Mouse (Mus musculus) forebrain, embryonic 15.5 days (tissue): ENCODE measurements at regions not wholly inside any gene's neighbourhood (a gene's known extent, or its start where the extent isn't known, plus 50 kb on each side); places are given as distances from the start of the nearest gene placed in this dataset.

Experiments used
- ATAC-seq: fragments of 200-750 bp; cut with Nextera tagmentation; replicated peaks from 2 replicates; pipeline ENCODE4 v1.8.0; 2017; ENCODE audit warnings: mild to moderate bottlenecking, moderate TSS enrichment, moderate library complexity
- H3K27ac ChIP-seq: fragments of 300-500 bp; sonication (generic); replicated peaks from 2 replicates; pipeline ENCODE4 v1.5.1; 2015; ENCODE audit warnings: mild to moderate bottlenecking, inconsistent platforms
- H3K27me3 ChIP-seq: fragments of 300-500 bp; sonication (generic); 2 replicates; pipeline ENCODE4 v1.6.1; 2015; ENCODE audit warnings: inconsistent platforms
- H3K36me3 ChIP-seq: fragments of 300-500 bp; sonication (generic); 2 replicates; pipeline ENCODE4 v1.6.1; 2015; ENCODE audit warnings: mild to moderate bottlenecking, inconsistent platforms
- H3K4me1 ChIP-seq: fragments of 300-500 bp; sonication (generic); 2 replicates; pipeline ENCODE4 v1.6.1; 2015; ENCODE audit warnings: inconsistent platforms
- H3K4me2 ChIP-seq: fragments of 300-500 bp; sonication (generic); replicated peaks from 2 replicates; pipeline ENCODE4 v1.6.1; 2015; ENCODE audit warnings: mild to moderate bottlenecking, inconsistent platforms
- H3K4me3 ChIP-seq: fragments of 300-500 bp; sonication (generic); 2 replicates; pipeline ENCODE4 v1.5.1; 2015; ENCODE audit warnings: mild to moderate bottlenecking, inconsistent platforms
- H3K9ac ChIP-seq: fragments of 300-500 bp; sonication (generic); replicated peaks from 2 replicates; pipeline ENCODE4 v1.6.1; 2015; ENCODE audit warnings: mild to moderate bottlenecking, inconsistent platforms
- H3K9me3 ChIP-seq: fragments of 300-500 bp; sonication (generic); 2 replicates; pipeline ENCODE4 v1.6.1; 2016; ENCODE audit warnings: inconsistent platforms
- WGBS: fragments of 180-500 bp; shearing (Covaris S2); methylation state at CpG from one replicate; pipeline ENCODE4 v1.1.7; 2015; ENCODE audit warnings: mixed read lengths; 5-methylcytosine and 5-hydroxymethylcytosine counted together

DNA sequence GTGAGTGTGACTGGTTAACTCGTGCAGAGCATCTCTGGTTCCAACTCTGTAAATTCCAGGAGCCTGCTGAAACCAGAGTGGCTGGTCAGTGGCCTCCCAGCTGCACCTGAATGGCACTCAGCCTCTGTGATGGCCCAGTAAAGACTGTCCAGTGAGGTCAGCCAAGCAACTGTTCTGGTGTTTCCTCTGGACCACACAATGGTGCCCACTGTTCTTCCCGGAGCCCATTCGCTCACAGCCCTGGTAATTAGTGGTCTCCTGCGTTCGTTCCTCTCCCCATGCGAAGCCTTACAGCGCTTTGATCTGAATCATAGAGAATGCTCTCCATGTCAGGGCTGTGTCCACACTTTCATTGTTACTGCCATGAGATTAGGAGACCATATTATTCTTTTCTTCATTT, 75.5 kb downstream of the Enkur start:
- WGBS: 26% methylated on average over 7 of the region's 7 CpGs
- Histone ChIP-seq H3K4me1 (no peaks in the 10 kb centered on the region), H3K27ac (no peak overlapping the region), H3K9me3 (no peaks in the 10 kb centered on the region), H3K9ac (no peak overlapping the region), H3K27me3 (no peaks in the 10 kb centered on the region), H3K4me3 (no peak overlapping the region), H3K4me2 (no peak overlapping the region), H3K36me3 (no peaks in the 10 kb centered on the region)
- ATAC-seq: no peak

DNA sequence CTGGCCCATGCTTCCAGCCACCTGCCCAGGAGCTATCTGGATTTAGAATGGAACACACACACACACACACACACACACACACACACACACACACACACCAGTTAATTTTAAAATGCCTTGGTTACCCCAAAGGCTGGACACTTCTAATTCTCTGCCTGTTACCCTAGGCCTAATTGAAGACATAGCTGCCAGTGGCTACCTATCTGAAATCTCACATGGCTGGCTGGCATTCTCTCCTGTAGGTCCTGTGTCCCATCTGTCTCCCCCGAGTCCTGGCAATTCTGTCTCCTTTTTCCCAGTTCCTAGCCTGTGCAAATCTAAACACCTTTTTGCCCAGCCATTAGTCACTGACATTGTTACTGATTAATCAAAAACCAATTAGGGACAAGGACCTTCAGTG, 78.6 kb downstream of the Enkur start:
- ATAC-seq: no peak
- Histone ChIP-seq H3K4me1 (no peaks in the 10 kb centered on the region), H3K4me2 (no peak overlapping the region), H3K9me3 (no peaks in the 10 kb centered on the region), H3K27me3 (no peaks in the 10 kb centered on the region), H3K36me3 (no peaks in the 10 kb centered on the region), H3K4me3 (no peak overlapping the region), H3K9ac (no peak overlapping the region), H3K27ac (no peak overlapping the region)
- WGBS: 72% methylated on average over 1 of the region's 1 CpGs

DNA sequence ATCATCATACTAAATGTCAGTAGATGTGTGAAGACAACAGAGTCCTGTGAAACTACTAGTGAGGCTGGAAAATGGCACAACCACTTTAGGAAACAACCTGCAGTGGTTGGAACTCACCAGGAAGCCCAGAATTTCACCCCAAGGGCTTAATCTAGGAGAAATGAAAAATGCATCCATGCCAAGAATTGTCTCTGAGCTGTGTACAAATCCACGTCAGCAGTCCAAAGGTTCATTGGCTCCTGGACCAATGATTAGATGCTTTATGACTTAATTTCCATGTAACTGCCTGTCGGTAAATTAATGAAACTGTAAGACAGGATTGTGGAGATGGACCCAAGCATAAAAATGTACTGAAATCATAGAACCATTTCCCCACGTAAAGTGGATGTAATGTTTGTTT, 82.7 kb downstream of the Enkur start:
- Histone ChIP-seq H3K4me1 (no peaks in the 10 kb centered on the region), H3K9ac (no peak overlapping the region), H3K4me3 (no peak overlapping the region), H3K9me3 (no peaks in the 10 kb centered on the region), H3K27ac (no peak overlapping the region), H3K27me3 (no peaks in the 10 kb centered on the region), H3K4me2 (no peak overlapping the region), H3K36me3 (no peaks in the 10 kb centered on the region)
- no peak for ATAC-seq
- 81% methylated on average over 3 of the region's 3 CpGs for WGBS

DNA sequence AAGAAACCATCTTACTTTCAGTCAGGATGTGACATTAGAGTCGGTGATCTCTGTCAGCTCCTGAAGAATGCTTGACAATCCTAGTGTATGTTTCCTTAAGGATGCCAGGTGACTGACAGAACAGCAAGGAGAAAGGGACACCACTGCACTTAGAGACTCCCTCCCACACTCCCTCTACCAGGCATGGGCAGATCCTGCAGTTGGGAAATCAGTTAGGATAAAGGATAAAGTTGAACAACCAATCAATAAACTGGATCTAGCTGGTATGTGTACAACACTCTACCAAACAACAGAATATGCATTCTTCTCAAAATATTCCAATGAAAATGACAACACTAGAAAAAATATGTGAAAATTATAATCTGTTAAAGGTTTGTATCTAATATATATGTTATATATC, 83.5 kb downstream of the Enkur start:
- no peak for ATAC-seq
- H3K4me1 ChIP-seq: no peaks in the 10 kb centered on the region
- H3K9ac ChIP-seq: no peak overlapping the region
- H3K4me3 ChIP-seq: no peak overlapping the region
- H3K27me3 ChIP-seq: no peaks in the 10 kb centered on the region
- no peak overlapping the region for H3K27ac ChIP-seq
- H3K36me3 ChIP-seq: no peaks in the 10 kb centered on the region
- no peaks in the 10 kb centered on the region for H3K9me3 ChIP-seq
- H3K4me2 ChIP-seq: no peak overlapping the region
- 93% methylated on average over 1 of the region's 1 CpGs for WGBS

DNA sequence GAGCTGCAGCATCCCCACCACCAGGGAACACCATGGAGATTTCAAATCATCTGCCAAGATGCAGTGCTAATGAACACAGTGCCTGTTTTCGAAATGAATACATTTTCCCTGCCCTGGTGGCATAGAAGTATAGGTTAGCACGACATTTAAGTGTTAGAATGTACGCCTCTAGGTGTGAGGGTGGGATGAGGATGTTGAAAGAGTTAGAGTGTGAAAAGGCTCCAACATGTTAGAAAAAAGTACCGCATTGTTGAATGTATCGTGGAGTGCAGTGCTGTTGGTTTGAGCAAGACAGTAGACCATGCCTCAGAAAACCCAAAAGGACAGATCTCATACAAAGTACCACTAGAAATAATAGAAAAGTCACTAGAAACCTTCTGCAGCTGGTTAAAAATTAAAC, 88.3 kb downstream of the Enkur start:
- 0 out of 2 replicates have a peak, but pooled peaks have one; percentile 23 for ATAC-seq

DNA sequence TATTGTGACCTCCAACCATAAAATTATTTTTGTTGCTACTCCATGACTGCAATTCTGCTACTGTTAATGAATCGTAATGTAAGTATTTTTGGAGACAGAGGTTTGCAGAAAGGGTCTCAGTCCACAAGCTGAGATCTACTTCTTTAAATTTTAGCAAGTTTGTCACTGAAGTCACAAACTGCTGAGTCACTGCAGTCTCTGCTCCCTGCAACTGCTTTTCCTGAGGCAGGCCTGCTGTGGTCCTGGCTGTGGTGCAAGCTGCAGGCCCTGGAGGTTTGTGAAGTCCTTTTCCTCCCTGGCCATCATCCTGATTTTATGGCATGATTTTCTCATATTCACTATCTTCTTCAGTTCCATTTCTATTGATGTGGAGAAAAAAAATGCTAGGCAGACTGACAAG, 93.6 kb downstream of the Enkur start:
- no peaks in the 10 kb centered on the region for H3K36me3 ChIP-seq
- H3K27me3 ChIP-seq: no peaks in the 10 kb centered on the region
- H3K4me3 ChIP-seq: no peak overlapping the region
- H3K4me2 ChIP-seq: no peak overlapping the region
- H3K9me3 ChIP-seq: no peaks in the 10 kb centered on the region
- no peak for ATAC-seq
- no peak overlapping the region for H3K27ac ChIP-seq
- 90% methylated on average over 1 of the region's 1 CpGs for WGBS
- no peaks in the 10 kb centered on the region for H3K4me1 ChIP-seq
- H3K9ac ChIP-seq: no peak overlapping the region

More for the DNA sequence above, 88.3 kb downstream of the Enkur start:
- Histone ChIP-seq H3K27me3 (no peaks in the 10 kb centered on the region), H3K9me3 (no peaks in the 10 kb centered on the region), H3K36me3 (no peaks in the 10 kb centered on the region), H3K4me1 (no peaks in the 10 kb centered on the region), H3K27ac (no peak overlapping the region), H3K4me3 (no peak overlapping the region), H3K4me2 (no peak overlapping the region), H3K9ac (no peak overlapping the region)
- WGBS: 70% methylated on average over 5 of the region's 5 CpGs

DNA sequence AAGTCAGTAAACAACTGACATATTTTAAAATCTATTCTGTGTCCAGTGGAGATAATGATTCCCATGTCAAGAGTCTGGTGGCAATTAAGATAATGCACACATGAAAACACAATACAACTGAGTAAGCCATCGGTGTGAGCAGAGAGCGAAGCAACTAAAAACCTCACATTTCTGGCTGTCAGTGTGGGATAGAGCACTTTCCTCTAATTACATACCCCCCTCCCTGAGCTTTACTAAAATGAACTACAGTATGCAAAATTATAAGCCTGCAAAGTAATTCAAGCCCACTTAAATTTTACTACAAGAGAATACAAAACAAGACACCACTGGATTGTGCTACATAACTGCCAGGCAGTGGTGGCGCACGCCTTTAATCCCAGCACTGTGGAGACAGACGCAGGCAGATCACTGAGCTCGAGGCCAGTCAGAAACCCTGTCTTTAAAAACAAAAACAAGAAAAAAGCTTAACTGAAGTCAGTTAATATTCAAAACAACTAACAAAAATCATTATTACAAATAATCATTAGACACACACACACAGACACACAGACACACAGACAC, 104.8 kb downstream of the Enkur start:
- peak; percentile 61 for ATAC-seq
- Histone ChIP-seq H3K27me3 (no peaks in the 10 kb centered on the region), H3K4me2 (no peak overlapping the region), H3K9me3 (no peaks in the 10 kb centered on the region), H3K4me1 (peaks cover 9% of the 10 kb centered on the region; the same call in 1 of the 2 replicates), H3K4me3 (no peak overlapping the region), H3K27ac (no peak overlapping the region), H3K36me3 (no peaks in the 10 kb centered on the region), H3K9ac (no peak overlapping the region)
- WGBS: 50% methylated on average over 6 of the region's 6 CpGs

DNA sequence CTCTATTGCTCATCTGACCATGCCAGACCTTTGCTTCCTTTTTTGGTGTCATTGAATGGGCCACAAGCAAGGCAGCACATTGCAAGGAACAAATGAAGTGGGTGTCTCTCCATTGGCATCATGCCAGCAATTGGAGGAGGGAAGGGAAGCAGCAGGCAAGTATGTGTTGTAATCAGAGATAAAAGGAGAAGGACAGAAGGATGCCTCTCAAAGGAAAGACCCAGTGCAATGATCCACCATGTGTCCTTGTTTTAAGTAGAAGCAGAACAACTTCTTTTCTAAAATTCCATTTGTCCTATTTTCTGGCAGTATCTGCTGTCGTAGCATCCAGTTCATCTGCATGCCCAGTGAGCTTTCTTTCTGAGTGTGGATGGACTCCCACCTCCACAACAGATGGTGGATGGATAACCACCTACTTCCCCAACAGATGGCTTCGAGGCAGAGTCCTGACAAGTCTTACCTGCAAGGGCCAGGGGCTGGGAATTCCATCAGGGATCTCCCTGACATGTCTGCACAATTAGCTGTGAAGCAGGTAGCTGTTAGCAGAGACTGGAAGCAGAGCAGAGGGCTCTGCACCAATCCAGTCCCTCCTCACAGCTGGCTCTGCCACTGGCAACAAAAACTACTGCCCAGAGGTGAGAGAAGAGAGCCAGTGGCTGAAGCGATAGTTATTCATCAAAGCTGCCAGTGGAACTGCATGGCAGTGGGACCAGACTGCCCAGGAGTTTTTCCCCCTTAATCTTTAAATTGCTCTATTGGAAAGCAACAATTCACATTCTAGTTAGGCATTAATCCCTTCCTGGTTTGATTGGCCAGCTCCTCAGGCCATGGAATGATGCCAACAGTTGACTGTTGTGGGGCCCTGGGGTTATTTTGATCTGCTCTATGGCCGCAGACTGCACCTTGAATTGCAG, 113.8 kb downstream of the Enkur start:
- Histone ChIP-seq H3K4me2 (no peak overlapping the region), H3K9ac (no peak overlapping the region), H3K36me3 (no peaks in the 10 kb centered on the region), H3K27ac (no peak overlapping the region), H3K9me3 (no peaks in the 10 kb centered on the region), H3K4me3 (no peak overlapping the region), H3K27me3 (no peaks in the 10 kb centered on the region), H3K4me1 (peaks cover 9% of the 10 kb centered on the region)
- 25% methylated on average over 4 of the region's 4 CpGs for WGBS
- ATAC-seq: peak; percentile 41; the same call in 1 of the 2 replicates

DNA sequence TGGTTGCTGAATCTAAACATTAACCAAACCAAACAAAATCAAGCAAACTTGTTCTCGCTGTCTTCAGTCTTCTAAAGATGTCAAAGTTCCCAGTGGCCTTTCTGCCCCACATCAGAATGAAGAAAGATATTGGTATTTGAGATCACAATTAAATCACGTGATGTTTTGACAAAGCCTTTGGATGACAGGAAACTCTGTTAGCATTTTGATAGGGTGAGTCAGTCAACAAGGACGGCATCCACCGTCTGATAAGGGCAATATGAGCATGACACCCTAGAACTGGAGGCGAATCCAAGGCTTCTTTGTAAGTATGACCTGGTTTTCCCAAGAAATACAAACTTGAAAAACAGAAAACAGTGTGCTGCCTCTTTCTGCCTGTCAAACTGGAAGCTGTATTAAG, 116.8 kb upstream of the Arhgap21 start:
- Histone ChIP-seq H3K4me2 (no peak overlapping the region), H3K4me1 (no peaks in the 10 kb centered on the region), H3K27me3 (no peaks in the 10 kb centered on the region), H3K9ac (no peak overlapping the region), H3K27ac (no peak overlapping the region), H3K4me3 (no peak overlapping the region), H3K36me3 (no peaks in the 10 kb centered on the region), H3K9me3 (no peaks in the 10 kb centered on the region)
- ATAC-seq: no peak
- WGBS: 80% methylated on average over 5 of the region's 5 CpGs

DNA sequence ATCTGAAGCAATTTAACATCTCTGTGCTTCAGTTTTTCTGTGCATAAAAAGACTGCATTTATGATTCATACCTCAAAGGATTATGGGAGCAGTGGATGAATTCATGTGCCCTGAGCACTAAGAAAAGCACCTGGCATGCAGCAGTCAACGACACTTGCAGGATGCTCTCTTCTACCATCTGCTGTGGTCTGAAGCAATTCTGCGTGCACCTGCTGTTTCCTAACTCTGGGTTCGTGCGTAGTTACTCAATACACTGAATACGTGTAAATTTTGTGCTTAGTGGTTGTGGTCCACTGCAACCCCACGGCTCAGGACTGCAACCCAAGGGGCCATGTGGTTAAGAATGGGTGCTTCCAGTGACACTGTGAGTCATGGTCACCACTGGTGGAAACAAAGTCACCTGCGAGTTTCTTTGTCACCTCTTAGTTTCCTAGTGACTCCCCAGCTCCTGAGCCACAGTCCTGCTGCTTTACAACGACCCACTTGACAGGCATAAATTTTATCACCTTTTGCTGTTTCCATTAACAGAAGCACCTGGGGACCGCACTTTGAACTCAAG, 98.7 kb upstream of the Arhgap21 start:
- Histone ChIP-seq H3K27ac (no peak overlapping the region), H3K4me2 (no peak overlapping the region), H3K9ac (no peak overlapping the region), H3K4me1 (no peaks in the 10 kb centered on the region), H3K4me3 (no peak overlapping the region), H3K27me3 (no peaks in the 10 kb centered on the region), H3K9me3 (no peaks in the 10 kb centered on the region), H3K36me3 (no peaks in the 10 kb centered on the region)
- WGBS: 91% methylated on average over 9 of the region's 9 CpGs
- ATAC-seq: no peak

DNA sequence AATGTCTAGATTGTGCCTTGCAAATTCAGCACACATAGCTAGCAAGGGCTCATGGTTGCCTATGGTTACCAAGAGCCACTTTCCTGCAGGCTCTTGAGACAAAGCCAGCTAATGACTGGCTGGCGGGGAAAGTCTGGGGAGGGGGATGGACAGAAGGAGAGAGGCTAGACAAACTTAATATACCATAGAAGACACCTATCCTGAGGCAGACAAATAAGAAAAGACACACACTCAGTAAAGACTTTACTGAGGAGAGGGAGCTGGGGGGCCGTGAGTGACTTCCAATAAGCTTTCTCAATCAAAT, 91.6 kb upstream of the Arhgap21 start:
- Histone ChIP-seq H3K4me1 (peaks cover 29% of the 10 kb centered on the region), H3K9me3 (no peaks in the 10 kb centered on the region), H3K27ac (peak overlapping the region; percentile 82), H3K36me3 (no peaks in the 10 kb centered on the region), H3K4me2 (no peak overlapping the region), H3K4me3 (no peak overlapping the region), H3K9ac (no peak overlapping the region), H3K27me3 (no peaks in the 10 kb centered on the region)
- ATAC-seq: peak; percentile 78
- WGBS: 22% methylated on average over 2 of the region's 2 CpGs

DNA sequence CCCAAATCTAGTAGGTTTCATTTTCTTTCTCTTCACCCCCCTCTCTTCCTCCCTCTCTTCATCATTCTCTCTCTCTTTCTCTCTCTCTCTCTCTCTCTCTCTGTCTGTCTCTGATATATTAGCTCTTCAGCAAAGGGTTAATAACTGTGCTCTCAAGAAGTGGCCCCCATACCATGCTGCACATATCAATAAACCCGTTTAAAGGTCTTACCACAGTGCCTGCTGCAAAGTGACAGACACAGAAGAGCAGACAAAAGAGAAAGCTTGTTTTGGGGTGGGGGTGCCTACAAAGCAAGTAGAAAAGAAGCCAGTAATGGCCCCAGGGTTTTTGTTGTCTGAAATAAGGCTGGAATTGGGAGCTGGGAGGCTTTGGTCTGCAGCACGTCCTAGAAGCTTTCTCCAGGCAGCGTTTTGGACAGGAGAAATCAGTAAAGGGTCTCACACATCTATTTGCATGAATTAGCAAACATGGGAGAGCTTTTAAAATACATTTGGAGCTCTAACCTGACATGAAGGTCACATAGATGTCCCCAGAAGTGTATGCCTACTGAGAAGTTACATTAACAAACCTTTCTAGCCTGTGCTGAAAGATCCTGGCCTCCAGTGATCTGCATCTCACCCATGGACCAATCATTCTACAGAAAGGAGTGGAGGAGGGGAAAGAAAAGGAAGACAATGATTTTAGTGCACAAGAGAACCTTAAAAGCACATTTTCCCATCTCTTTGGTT, 91.1 kb upstream of the Arhgap21 start:
- peak; percentile 29 for ATAC-seq
- Histone ChIP-seq H3K27ac (peak overlapping the region; percentile 82), H3K9ac (0 out of 2 replicates have a peak overlapping the region, but pooled peaks have one; percentile 3), H3K4me3 (no peak overlapping the region), H3K4me1 (peaks cover 29% of the 10 kb centered on the region), H3K36me3 (no peaks in the 10 kb centered on the region), H3K4me2 (no peak overlapping the region; the same call in 1 of the 2 replicates), H3K9me3 (no peaks in the 10 kb centered on the region), H3K27me3 (no peaks in the 10 kb centered on the region)
- WGBS: 0% methylated on average over 3 of the region's 3 CpGs
